Mouse (Mus musculus) olfactory bulb, adult 2 months (tissue): Measurements from ENCODE around the gene AC109138.7.

ENCODE experiments used
- CTCF ChIP-seq: fragments of 200-500 bp; IDR thresholded peaks from 2 replicates; pipeline ENCODE4 v1.5.1; 2012; ENCODE audit warnings: low read depth, mild to moderate bottlenecking, low read length, moderate library complexity; ENCODE audit not compliant: insufficient read depth
- POLR2A ChIP-seq: fragments of 200-500 bp; IDR thresholded peaks from 2 replicates; pipeline ENCODE4 v1.6.1; 2012; ENCODE audit warnings: mild to moderate bottlenecking, low read depth, low read length, moderate library complexity; ENCODE audit not compliant: insufficient read depth

DNA sequence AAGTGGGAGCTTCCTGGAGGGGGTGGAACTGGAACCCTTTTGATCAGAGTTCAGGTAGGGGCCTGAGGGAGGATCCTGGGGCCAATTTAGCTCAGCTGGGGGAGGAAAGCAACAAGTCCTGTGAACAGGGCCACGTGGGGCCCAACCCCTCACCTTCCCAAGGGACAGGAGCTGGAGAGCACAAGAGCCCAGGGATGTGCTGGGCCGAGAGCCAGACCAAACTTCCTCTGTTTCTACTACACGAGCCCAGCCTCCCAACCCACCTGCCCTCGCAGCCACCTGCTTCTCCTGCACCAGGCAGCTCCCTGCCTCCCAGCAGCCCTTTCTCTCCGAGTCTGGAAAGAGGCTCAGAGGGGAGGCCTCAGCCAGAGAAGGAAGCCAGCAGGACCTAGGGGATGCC lies 17.6 kb upstream of the AC109138.7 start:
- TF ChIP-seq CTCF = no peak
- TF ChIP-seq POLR2A = no peak
